Mouse (Mus musculus) cerebellum, adult 2 months (tissue): ENCODE data around the gene Poldip2.

ENCODE experiments used
- CTCF ChIP-seq: fragments of 200-500 bp; IDR thresholded peaks from 2 replicates; pipeline ENCODE4 v1.5.1; 2011; ENCODE audit warnings: low read depth, mild to moderate bottlenecking, control low read depth, low read length, moderate library complexity, borderline replicate concordance; ENCODE audit not compliant: insufficient read depth
- POLR2A ChIP-seq: fragments of 200-500 bp; IDR thresholded peaks from 2 replicates; pipeline ENCODE4 v1.6.1; 2011; ENCODE audit warnings: low read length, control low read depth, borderline replicate concordance; ENCODE audit not compliant: insufficient read depth

- no peak for TF ChIP-seq POLR2A
- peak; percentile 37; the same call in 1 of the 2 replicates for TF ChIP-seq CTCF
Measured at GRCm38 (mm10) chr11:78509148-78509547, 2.8 kb upstream of the Poldip2 start.
